Mouse (Mus musculus) activated CD4-positive, CD25-positive, alpha-beta regulatory T cell, adult 4 months (primary cell): ENCODE data around the gene Zbtb7a. TPM values are rescaled to one million over a fixed set of nuclear protein-coding genes. Genes with fewer than 3 reads are reported as not detected.

Source experiments
- ATAC-seq: one replicate; pipeline ENCODE4 v1.8.0; 2017
- polyA plus RNA-seq, 2 experiments: library from polyadenylated mRNA; unstranded; fragments of 100-300 nt; shearing (Covaris generic); gene quantifications; one replicate each; pipeline ENCODE4 v1.2.1; 2017

Gene Zbtb7a
- polyA plus RNA-seq = 10 to 100 TPM; 10.7 to 12.4 TPM

DNA sequence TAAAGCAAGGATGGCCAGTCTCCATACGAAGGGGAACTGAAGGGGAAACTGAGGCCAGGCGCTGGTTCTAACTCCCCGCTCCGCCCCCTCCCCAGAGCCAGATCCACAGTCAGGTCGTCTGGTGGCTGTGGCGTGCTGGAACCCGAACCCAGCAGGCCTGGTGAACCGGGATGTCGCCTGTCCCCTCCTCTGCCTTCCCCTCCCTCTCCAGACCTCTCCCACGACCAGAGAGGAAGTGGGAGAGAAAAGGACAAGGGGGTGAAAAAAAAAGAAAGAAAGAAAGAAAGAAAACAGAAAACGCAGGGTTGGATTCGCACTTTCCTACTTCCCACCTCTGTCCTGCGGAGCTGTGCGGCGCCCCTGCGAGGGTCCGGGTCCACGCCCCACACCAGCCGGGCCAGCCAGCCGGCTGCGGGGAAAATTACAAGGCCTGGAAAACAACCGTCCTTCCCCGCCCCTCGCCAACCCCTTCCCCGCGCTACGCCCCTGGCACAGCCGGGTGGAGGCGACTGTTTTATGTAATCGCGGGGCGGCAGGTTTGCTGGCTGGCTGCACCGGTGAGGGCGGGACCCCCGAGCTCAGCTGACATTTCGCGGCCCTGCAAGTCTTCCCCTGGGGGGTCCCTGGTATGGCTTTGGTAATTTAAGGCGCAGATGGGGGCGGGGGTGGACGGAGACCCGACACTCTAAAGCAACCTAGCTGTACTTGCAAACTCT, at the start of gene Zbtb7a:
Zbtb7a (plus strand) TSS at position 255 of the 716 bp plus-strand sequence.
- no peak for ATAC-seq

DNA sequence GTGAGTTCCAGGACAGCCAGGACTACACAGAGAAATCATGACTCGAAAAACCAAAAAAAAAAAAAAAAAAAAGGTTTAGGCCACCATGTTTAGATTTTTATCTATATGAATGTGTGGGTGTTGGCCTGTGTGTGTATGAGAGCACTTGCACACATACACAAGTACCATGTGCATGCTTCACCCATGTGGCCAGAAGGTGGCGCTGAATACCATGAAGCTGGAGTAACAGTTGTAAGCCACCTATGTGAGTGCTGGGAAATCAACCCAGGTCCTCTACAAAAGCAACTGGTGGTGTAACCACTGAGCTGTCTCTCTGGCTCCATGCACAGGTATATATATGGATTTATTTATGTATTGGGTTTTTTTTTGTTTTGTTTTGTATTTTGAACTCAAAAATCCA, 48.0 kb upstream of the Zbtb7a start:
- no peak for ATAC-seq

DNA sequence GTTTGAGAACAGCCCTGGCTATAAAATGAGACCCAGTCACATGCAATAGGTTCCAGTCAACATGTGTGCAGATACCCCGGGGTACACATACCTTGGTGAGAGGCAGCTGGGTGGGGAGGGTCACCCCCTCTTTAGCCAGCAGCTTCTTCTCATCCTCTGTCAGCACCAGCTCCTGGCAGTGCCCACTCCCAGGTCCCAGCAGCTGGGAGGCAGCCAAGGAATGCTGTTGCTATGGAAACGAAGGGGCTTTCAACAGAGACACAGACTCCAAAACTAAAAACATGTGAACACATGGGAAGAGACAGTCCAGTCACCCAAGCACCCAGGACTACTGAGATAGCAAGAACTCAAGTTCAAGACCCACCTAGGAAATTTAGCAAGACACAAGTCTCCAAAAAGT, 45.8 kb upstream of the Zbtb7a start:
- no peak for ATAC-seq

DNA sequence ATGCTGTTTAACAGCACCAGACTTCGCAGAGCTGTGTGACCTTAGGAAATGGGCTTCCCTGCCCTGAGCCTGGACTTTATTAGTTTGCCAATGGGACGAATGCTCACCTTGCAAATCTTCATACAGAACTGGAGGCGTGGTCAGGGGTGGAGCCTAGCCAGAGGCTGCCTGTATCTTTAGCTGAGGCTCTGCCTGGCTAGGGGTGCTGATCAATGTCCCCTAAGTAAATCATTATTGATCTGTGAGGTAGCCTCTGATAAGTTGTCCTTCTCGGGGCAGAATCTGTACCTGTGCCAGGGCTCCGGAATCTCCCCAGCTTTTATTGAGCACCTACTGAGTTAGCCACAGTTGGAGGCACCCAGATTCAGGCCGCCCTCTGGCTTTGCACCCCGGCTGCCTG, 44.4 kb upstream of the Zbtb7a start:
- ATAC-seq = no peak

DNA sequence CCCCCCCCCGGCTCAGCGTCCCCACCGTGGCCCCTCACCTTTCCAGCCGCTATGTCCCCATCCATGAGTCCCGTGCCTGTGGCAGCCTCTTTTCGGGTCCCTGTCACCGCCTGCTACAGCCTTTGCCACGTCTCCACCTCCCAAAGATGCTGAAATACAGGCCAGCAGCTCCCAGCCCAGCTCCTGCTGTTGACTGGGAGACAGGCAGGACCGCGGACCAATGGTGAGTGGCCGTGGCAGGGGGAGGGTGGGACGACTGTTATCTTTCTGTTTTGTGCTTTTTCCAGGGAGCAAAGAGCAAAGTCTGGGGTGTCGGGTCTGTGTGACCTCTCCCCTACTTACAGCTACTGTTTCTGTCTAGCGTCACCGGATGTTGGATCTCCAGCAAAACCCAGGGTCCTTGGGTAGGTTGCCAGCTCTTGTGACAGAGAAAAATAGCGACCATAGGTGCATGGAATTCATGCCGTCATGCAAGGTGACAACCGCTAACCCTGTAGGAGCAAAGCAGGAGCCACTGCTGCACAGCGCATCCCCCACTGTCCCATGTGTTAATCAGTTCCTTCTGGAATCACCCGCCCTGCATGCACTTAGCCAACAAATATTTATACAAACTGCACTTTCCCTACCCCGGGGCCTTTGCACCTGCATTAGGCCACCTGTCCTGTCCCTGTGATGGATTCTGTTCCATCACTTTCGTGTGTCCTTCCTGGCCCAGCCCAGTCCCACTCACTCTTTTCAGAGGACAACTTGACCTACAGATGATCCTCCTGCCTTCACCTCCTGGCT, 42.4 kb upstream of the Zbtb7a start:
- ATAC-seq = no peak

- ATAC-seq = no peak
Observed at GRCm38 (mm10) chr10:81094931-81095678, 39.9 kb upstream of the Zbtb7a start.

DNA sequence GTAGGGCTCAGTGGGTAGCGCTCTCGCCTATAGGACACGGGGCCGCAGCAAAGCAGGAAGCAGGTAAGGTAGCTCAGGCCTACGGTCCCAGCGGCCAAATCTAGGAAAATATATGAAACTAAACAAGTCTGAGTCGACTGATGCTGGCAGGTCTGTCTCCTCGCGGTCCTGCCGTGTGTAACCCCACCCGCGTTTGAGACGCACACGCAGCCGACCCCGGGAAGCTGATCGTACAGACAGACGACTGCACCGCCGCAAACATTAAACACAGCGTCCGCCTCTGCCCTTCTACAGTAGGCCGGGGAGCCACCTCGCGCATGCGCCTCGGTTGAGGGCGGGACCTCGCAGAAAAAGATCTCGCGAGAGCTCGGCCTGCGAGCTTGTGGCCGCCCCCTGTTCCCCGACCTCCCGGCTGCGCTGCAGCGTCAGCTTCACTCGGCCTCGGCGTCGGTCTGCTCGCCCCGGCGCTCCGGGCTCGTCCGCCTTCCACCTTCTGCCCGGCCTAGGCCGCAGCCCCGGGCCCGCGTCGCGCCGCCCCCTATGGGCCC, 29.4 kb upstream of the Zbtb7a start, which contains the start of gene Map2k2:
Map2k2 (plus strand) TSS at position 351 of the 548 bp plus-strand sequence.
- peak; percentile 87 for ATAC-seq

- ATAC-seq = peak; percentile 71
Observed at GRCm38 (mm10) chr10:81106113-81106721, 28.8 kb upstream of the Zbtb7a start.

DNA sequence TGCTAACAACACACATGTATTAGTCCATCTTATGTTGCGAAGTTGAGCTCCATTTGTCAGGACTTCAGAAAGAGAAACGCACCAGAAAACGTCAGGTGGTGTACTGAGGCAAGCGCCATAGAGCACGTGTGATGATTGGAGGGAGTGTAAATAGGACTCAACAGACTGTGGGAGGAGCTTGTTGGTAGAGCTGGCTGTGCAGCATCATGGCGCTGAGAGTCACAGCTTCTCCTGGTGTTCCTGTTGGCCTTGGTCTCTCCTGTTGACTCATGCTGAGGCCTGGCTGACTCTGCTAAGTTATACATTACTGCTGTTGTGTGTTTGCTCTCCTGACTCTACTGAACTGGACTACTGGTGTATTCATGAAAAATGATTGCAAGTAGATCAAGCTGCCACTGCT, 22.1 kb upstream of the Zbtb7a start:
- no peak for ATAC-seq

DNA sequence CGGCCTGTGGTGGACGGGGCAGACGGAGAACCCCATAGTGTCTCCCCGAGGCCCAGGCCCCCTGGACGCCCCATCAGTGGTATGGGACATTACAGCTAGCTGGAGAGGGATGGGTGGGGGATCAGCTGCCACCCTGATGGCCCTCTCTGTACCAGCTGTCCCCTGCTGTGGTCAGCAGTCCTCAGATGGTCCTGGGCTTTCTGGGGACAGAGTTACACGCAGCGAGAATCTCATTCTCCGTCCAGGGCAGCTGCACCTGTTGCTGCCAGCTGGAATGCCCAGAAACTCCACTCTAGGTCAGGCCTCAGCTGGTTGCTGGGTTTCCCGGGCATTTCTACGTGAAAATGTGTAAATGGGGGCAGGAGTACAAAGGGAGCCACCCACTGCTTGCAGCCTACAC, 15.4 kb upstream of the Zbtb7a start:
- ATAC-seq = no peak

DNA sequence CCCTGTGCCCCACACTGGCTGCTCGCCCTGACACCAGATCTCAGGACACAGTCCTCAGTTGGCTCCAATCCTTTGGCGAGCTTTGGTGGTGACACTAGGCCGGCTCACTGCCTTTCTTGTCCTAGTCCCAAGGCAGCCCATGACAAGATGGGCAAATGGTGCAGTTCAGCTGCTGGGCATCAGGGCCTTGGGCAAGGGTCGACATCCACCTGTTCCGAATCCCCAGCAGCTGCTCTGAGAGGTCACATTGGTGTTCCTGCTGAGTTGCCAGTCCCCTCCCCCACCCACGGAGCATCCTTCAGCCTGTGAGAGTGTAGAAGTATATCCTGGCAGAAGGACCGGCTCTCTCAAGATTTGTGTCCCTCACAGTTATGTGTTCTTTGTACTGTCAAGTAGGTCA, 14.4 kb upstream of the Zbtb7a start:
- ATAC-seq = no peak

DNA sequence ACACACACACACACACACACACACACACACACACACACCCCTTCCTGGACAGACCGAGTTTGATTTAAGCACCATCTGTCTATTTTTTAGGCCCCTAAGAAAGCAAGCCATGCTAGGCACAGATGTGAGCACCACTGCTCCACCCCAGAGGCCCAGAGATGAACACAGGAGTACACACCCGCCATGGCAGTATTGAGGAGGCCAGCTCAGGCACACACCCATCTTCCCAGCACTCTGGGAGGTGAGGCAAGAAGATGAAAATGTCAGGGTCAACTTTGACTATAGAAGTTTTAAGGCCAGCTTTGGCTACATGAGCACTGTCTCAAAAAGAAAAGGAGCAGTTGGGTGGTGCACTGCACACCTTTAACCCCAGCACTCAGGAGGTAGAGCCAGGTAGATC, 12.1 kb upstream of the Zbtb7a start:
- no peak for ATAC-seq

DNA sequence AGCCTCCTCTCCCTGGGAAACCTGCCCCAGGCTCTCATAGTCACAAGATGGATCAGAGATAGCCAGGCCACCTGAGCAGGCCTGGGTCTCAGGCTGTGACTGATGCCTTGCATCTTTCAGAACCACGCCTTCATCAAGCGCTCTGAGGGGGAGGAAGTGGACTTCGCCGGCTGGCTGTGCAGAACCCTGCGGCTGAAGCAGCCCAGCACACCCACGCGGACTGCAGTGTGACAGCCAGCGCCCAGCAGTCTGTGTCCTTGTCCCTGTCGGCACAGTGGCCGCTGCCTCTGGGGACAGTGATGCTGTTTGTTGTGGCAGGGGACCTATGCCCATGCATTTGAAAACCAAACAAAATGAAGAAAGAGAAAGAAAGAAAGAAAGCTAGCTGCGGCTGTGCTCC, 11.5 kb upstream of the Zbtb7a start:
- no peak for ATAC-seq

GRCm38 (mm10) chr10:81134181-81134587, 836 bp upstream of the Zbtb7a start:
- ATAC-seq = no peak

DNA sequence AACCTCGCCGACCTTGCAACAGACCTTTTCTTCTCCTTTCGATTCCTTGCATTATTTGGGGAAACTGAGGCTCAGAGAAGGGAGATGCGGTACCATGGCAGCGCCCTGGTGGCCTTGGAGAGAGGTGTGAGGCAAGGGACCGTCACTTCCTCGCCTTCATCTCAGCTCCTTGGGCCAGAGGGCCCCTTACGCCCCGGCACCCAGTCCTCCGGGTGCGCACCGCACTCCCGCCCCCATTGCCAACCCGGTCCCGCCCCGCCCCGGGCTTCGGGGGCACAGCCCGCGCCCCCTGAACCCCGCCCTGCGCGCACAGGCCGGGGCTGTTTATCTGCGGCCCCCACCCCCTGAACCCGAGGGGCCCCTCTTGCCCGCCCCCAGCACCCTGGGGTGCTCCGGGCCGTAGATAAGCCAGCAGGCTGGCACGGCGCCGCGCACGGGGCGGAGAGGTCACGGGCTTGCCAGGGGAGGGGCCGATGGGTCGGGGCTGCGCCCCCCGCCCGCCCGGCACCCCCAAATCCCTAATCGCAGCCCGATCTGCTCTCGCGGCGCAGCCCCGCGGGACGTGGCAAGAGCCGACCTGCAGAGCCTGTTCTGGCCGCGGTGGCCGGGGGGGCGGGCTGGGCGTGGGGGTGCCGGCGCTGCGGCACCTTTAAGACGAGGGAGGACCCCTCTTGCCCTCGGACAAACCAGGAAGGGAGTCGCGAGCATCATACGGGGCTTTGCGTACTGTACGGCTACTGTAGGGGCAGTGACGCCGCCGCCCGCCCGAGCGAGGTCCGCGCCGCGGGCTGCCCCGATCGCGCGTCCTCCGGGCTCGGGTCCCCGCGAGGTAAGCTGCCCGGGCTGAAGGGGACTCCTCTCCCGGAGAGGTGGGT, 1.0 kb downstream of the Zbtb7a start:
- ATAC-seq = no peak

- ATAC-seq = peak; percentile 15
Observed at GRCm38 (mm10) chr10:81136706-81137231, 1.7 kb downstream of the Zbtb7a start.

- peak; percentile 82 for ATAC-seq
Observed at GRCm38 (mm10) chr10:81137252-81138130, 2.5 kb downstream of the Zbtb7a start.

- ATAC-seq = peak; percentile 13
Observed at GRCm38 (mm10) chr10:81138131-81138782, 3.2 kb downstream of the Zbtb7a start.

DNA sequence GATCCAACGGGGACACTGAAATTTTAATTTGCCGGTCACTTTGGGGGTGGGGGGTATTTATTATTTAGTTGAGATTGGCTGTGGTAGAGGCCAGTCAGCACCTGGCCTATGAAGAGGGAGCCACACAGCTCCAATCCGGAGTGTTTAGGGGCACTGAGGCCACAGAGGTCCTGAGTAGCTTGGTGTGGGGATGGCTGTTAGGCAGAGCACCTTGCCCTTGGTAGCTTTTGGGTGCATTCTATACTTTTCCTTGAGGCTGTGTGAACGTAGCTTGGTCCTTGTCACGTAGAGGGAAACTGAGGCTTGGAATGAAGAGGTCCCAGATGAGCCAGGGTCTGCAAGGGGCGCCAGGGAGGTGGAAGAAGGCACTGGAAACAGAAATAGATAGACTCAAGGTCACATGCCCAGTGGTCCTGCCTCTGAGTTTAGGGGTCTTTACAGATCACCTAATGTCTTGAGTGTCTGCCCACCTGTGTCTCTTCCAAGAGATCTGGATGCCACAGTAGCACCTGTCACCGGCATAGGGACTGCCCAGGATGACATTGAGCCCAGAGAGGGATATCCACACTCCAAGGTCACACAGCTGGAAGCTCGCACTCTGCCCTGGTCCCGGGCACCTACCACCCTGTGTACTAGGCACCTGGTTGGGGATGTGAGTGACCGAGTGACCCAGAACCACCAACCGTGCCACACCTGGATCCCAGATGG, 4.0 kb downstream of the Zbtb7a start:
- no peak for ATAC-seq
